Comparison of ENCODE assay signal across 8 mouse cellular contexts in genomic region chr14:41072229-41072943, GRCm38 (mm10). TPM values are rescaled to one million over a fixed set of nuclear protein-coding genes. Genes with fewer than 3 reads are reported as not detected.
A peak's percentile ranks its signal among the peaks of the same experiment; 100 is the strongest.
DNase-seq lines count a peak whose midpoint lies in the region; ATAC-seq and TF ChIP-seq lines count a peak whose summit lies in the region.

Dydc1 (plus strand) TSS chr14:41072911.

- no peaks in the 10 kb centered on the region for H3K79me2 ChIP-seq in CH12.LX (replicated peaks; ENCODE audit: control insufficient read depth, extremely low read depth, insufficient read depth, poor library complexity, severe bottlenecking)

- no peak for TF ChIP-seq POLR2A in CH12.LX (IDR thresholded peaks at IDR 0.05; ENCODE audit: low read depth, low read length)
- no peak for TF ChIP-seq POLR2A in bone marrow macrophage, adult 2 months (IDR thresholded peaks at IDR 0.05; ENCODE audit: borderline replicate concordance, low read depth, low read length)

- no peak for TF ChIP-seq CTCF in CH12.LX (conservative IDR thresholded peaks at IDR 0.05 in 1 of 2, IDR thresholded peaks at IDR 0.05 in 1 of 2; ENCODE audit: low read depth in 2 of 2, low read length in 2 of 2)
- TF ChIP-seq CTCF in bone marrow macrophage, adult 2 months (IDR thresholded peaks at IDR 0.05; ENCODE audit: low read depth, low read length), result no peak

- H3K27me3 ChIP-seq in CH12.LX (replicated peaks), result peaks cover 8% of the 10 kb centered on the region
- peaks cover 5% of the 10 kb centered on the region; the same call in 1 of the 2 replicates for H3K27me3 ChIP-seq in forebrain, embryonic 10.5 days (ENCODE audit: poor library complexity, severe bottlenecking)
- peaks cover 16% of the 10 kb centered on the region for H3K27me3 ChIP-seq in liver, embryonic 15.5 days
- no peaks in the 10 kb centered on the region for H3K27me3 ChIP-seq in neural tube, embryonic 15.5 days (replicated peaks)

- peak; percentile 55 for DNase-seq in CH12.LX (ENCODE audit: extremely low read depth)
- peak; percentile 66 for DNase-seq in forebrain, embryonic 10.5 days (ENCODE audit: extremely low spot score, low spot score)
- DNase-seq in heart, postnatal 14 days, result peak; percentile 44 to 65
- DNase-seq in kidney, postnatal 4 days, result peak; percentile 80 to 86
- peak; percentile 30 for DNase-seq in urinary bladder, adult 2 months (ENCODE audit: low spot score)

- H3K9me3 ChIP-seq in CH12.LX (replicated peaks; ENCODE audit: low read length), result no peaks in the 10 kb centered on the region
- H3K9me3 ChIP-seq in forebrain, embryonic 10.5 days, result no peaks in the 10 kb centered on the region
- no peaks in the 10 kb centered on the region for H3K9me3 ChIP-seq in liver, embryonic 15.5 days (replicated peaks)
- no peaks in the 10 kb centered on the region for H3K9me3 ChIP-seq in neural tube, embryonic 15.5 days (replicated peaks)

- TF ChIP-seq EP300 in CH12.LX (IDR thresholded peaks at IDR 0.05; ENCODE audit: low read length), result no peak

- 15% methylated on average over 23 of the region's 23 CpGs for WGBS in forebrain, embryonic 10.5 days
- 12% methylated on average over 23 of the region's 23 CpGs for WGBS in liver, embryonic 15.5 days (ENCODE audit: insufficient replicate concordance)
- 11% methylated on average over 23 of the region's 23 CpGs for WGBS in neural tube, embryonic 15.5 days

- no peak within 1 kb of the TSS for H3K9ac ChIP-seq in CH12.LX (ENCODE audit: insufficient read depth, low read depth)
- no peak within 1 kb of the TSS for H3K9ac ChIP-seq in liver, embryonic 15.5 days
- H3K9ac ChIP-seq in neural tube, embryonic 15.5 days (replicated peaks), result peak within 1 kb of the TSS; percentile 5; the same call in 1 of the 2 replicates

- no peak for ATAC-seq in liver, embryonic 15.5 days (ENCODE audit: insufficient read depth)
- ATAC-seq in neural tube, embryonic 15.5 days (ENCODE audit: low FRiP score), result peak; percentile 92

- in situ Hi-C loops in CH12.LX (cut with MboI; ENCODE audit: low pct_ligation_motif_present, low pct_unique_long_range_greater_than_20kb, low sequenced_read_pairs), result no loop called here

- dilution Hi-C loops in CH12.LX (cut with MboI; ENCODE audit: extremely low pct_ligation_motif_present, extremely low pct_unique_long_range_greater_than_20kb, low sequenced_read_pairs), result no loop called here

- intact Hi-C loops in heart, postnatal 14 days (cut with DNase I), result no loop called here

- no peak within 1 kb of the TSS for H3K27ac ChIP-seq in CH12.LX (ENCODE audit: insufficient read depth, low read depth)
- H3K27ac ChIP-seq in bone marrow macrophage, adult 2 months (ENCODE audit: insufficient read depth, low read depth, low read length), result no peak within 1 kb of the TSS
- H3K27ac ChIP-seq in forebrain, embryonic 10.5 days, result 0 out of 2 replicates have a peak within 1 kb of the TSS, but pooled peaks have one; percentile 30
- no peak within 1 kb of the TSS for H3K27ac ChIP-seq in liver, embryonic 15.5 days (replicated peaks)
- no peak within 1 kb of the TSS for H3K27ac ChIP-seq in neural tube, embryonic 15.5 days (replicated peaks)

- TF ChIP-seq RAD21 in CH12.LX (IDR thresholded peaks at IDR 0.05; ENCODE audit: low read depth, low read length), result no peak

- H3K4me3 ChIP-seq in CH12.LX (replicated peaks in 1 of 3; ENCODE audit: low read depth in 2 of 3, low read length in 2 of 3, poor library complexity in 1 of 3), result peak within 1 kb of the TSS; percentile 30 to 66 (median 46)
- peak within 1 kb of the TSS; percentile 5; the same call in 1 of the 2 replicates for H3K4me3 ChIP-seq in bone marrow macrophage, adult 2 months (ENCODE audit: insufficient read depth, low read length)
- peak within 1 kb of the TSS; percentile 57 for H3K4me3 ChIP-seq in forebrain, embryonic 10.5 days
- H3K4me3 ChIP-seq in liver, embryonic 15.5 days (replicated peaks), result peak within 1 kb of the TSS; percentile 39
- H3K4me3 ChIP-seq in neural tube, embryonic 15.5 days (replicated peaks), result peak within 1 kb of the TSS; percentile 50

- H3K36me3 ChIP-seq in CH12.LX (replicated peaks in 1 of 2; ENCODE audit: control insufficient read depth in 1 of 2, insufficient read depth in 1 of 2, low read length in 1 of 2), result no peaks in the 10 kb centered on the region
- H3K36me3 ChIP-seq in forebrain, embryonic 10.5 days (replicated peaks), result no peaks in the 10 kb centered on the region
- no peaks in the 10 kb centered on the region for H3K36me3 ChIP-seq in liver, embryonic 15.5 days (replicated peaks)
- H3K36me3 ChIP-seq in neural tube, embryonic 15.5 days, result no peaks in the 10 kb centered on the region

- peaks cover 0 to 12% of the 10 kb centered on the region in 2 experiments; a peak in 2 of 4 replicates for H3K4me1 ChIP-seq in CH12.LX (ENCODE audit: control insufficient read depth in 1 of 2, insufficient read depth in 2 of 2)
- no peaks in the 10 kb centered on the region for H3K4me1 ChIP-seq in bone marrow macrophage, adult 2 months (ENCODE audit: control insufficient read depth, insufficient read depth, low read length)
- H3K4me1 ChIP-seq in forebrain, embryonic 10.5 days, result peaks cover 9% of the 10 kb centered on the region
- H3K4me1 ChIP-seq in liver, embryonic 15.5 days (replicated peaks), result peaks cover 11% of the 10 kb centered on the region; the same call in 1 of the 2 replicates
- peaks cover 7% of the 10 kb centered on the region for H3K4me1 ChIP-seq in neural tube, embryonic 15.5 days

- peak within 1 kb of the TSS; percentile 93 for H3K4me2 ChIP-seq in CH12.LX (ENCODE audit: insufficient read depth, low read depth, poor library complexity, severe bottlenecking)
- peak within 1 kb of the TSS; percentile 58 for H3K4me2 ChIP-seq in liver, embryonic 15.5 days
- peak within 1 kb of the TSS; percentile 72 for H3K4me2 ChIP-seq in neural tube, embryonic 15.5 days

TF ChIP-seq in CH12.LX, 34 proteins besides CTCF, POLR2A, EP300 and RAD21:
- TF ChIP-seq BHLHE40 (IDR thresholded peaks at IDR 0.05; ENCODE audit: low read depth, low read length) (peak; percentile 69), MYC (IDR thresholded peaks at IDR 0.05; ENCODE audit: low read depth, low read length) (no peak), SIN3A (IDR thresholded peaks at IDR 0.05; ENCODE audit: low read length) (peak; percentile 78), GABPA (IDR thresholded peaks at IDR 0.05; ENCODE audit: insufficient replicate concordance, low read depth, low read length) (no peak), CHD1 (IDR thresholded peaks at IDR 0.05; ENCODE audit: low read depth, low read length) (no peak), MEF2A (IDR thresholded peaks at IDR 0.05; ENCODE audit: borderline replicate concordance, low read depth, low read length) (no peak), IRF4 (IDR thresholded peaks at IDR 0.05; ENCODE audit: low read depth, low read length) (no peak), JUN (IDR thresholded peaks at IDR 0.05; ENCODE audit: insufficient read depth, low read depth, low read length) (no peak), UBTF (IDR thresholded peaks at IDR 0.05; ENCODE audit: low read depth, low read length) (no peak), ZKSCAN1 (IDR thresholded peaks at IDR 0.05; ENCODE audit: borderline replicate concordance, low read depth, low read length) (no peak), MXI1 (IDR thresholded peaks at IDR 0.05; ENCODE audit: low read depth, low read length) (peak; percentile 82), E2F4 (IDR thresholded peaks at IDR 0.05; ENCODE audit: insufficient replicate concordance, low read depth, low read length) (no peak), ETS1 (conservative IDR thresholded peaks at IDR 0.05; ENCODE audit: low read depth, low read length) (no peak), HCFC1 (IDR thresholded peaks at IDR 0.05; ENCODE audit: low read depth, low read length) (no peak)

RNA-seq across cellular contexts. Expression of gene Dydc1, which starts in this region (rescaled TPM):
- not detected in 2 replicates for total RNA-seq in CH12.LX (2012; rRNA removed)
- not detected in 2 replicates for total RNA-seq in CH12.LX (2014; rRNA removed)
- polyA plus RNA-seq in CH12.LX (2012; ENCODE audit: insufficient read length, low read depth), result not detected in 2 replicates
- polyA plus RNA-seq in bone marrow macrophage, adult 2 months (2012; ENCODE audit: insufficient read depth, insufficient read length, missing spikeins), result not detected in 2 replicates
- not detected in 2 replicates for polyA plus RNA-seq in forebrain, embryonic 10.5 days (2016; fragmentation: Nextera tagmentation; extraction: Ambion mirVana)
- not detected for total RNA-seq in heart, postnatal 14 days (2021)
- polyA plus RNA-seq in liver, embryonic 15.5 days (2015; fragmentation: Nextera tagmentation; extraction: Ambion mirVana), result not detected in 2 replicates
- polyA plus RNA-seq in neural tube, embryonic 15.5 days (2015; fragmentation: Nextera tagmentation; extraction: Ambion mirVana), result 0.18 TPM in 1 of 2 replicates, not detected in the other
- not detected in 2 replicates for polyA plus RNA-seq in urinary bladder, adult 2 months (2012; rRNA removed)

Comparison
In these comparisons a context has a peak if more than half of its experiments do, and no peak if none do; other contexts are left out.
1. Peak in DNase-seq, H3K4me3 ChIP-seq and H3K4me2 ChIP-seq in CH12.LX; RNA of the gene not detected or under 1 TPM.
2. Peak in DNase-seq, H3K4me3 ChIP-seq and H3K27ac ChIP-seq in forebrain, embryonic 10.5 days; RNA of the gene not detected or under 1 TPM.
3. Peak in DNase-seq in heart, postnatal 14 days; RNA of the gene not detected or under 1 TPM.
4. Peak in ATAC-seq, H3K4me3 ChIP-seq, H3K9ac ChIP-seq and H3K4me2 ChIP-seq in neural tube, embryonic 15.5 days; RNA of the gene not detected or under 1 TPM.
5. Peak in DNase-seq in urinary bladder, adult 2 months; RNA of the gene not detected or under 1 TPM.
6. DNase-seq: peak in every context shown above with its lines; median percentile 83 in kidney, postnatal 4 days; 66 in forebrain, embryonic 10.5 days; 55 in CH12.LX; 54 in heart, postnatal 14 days; 30 in urinary bladder, adult 2 months.
7. H3K4me3 ChIP-seq: peak in every context shown above with its lines; median percentile 57 in forebrain, embryonic 10.5 days; 50 in neural tube, embryonic 15.5 days; 46 in CH12.LX; 39 in liver, embryonic 15.5 days; 5 in bone marrow macrophage, adult 2 months.